Mouse (Mus musculus) kidney, embryonic 14.5 days (tissue): ENCODE results near the gene Cdkn2a. TPM values are rescaled to one million over a fixed set of nuclear protein-coding genes. Genes with fewer than 3 reads are reported as not detected.

Experiments used
- ATAC-seq: fragments of 200-750 bp; cut with Nextera tagmentation; 2 replicates; pipeline ENCODE4 v1.8.0; 2017; ENCODE audit warnings: moderate number of reproducible peaks, mild to moderate bottlenecking, moderate TSS enrichment, moderate library complexity; ENCODE audit not compliant: low FRiP score, low TSS enrichment
- H3K27ac ChIP-seq: fragments of 300-500 bp; sonication (generic); 2 replicates; pipeline ENCODE4 v1.5.1; 2014; ENCODE audit warnings: low read depth, mild to moderate bottlenecking, low read length, moderate library complexity, mixed read lengths
- H3K27me3 ChIP-seq: fragments of 300-500 bp; sonication (generic); 2 replicates; pipeline ENCODE4 v1.6.1; 2014; ENCODE audit warnings: mild to moderate bottlenecking, low read length; ENCODE audit not compliant: control insufficient read depth, insufficient read depth
- H3K36me3 ChIP-seq: fragments of 300-500 bp; sonication (generic); 2 replicates; pipeline ENCODE4 v1.6.1; 2014; ENCODE audit warnings: low read length, mixed read lengths; ENCODE audit not compliant: control insufficient read depth, insufficient read depth
- H3K4me1 ChIP-seq: fragments of 300-500 bp; sonication (generic); 2 replicates; pipeline ENCODE4 v1.6.1; 2014; ENCODE audit warnings: low read length, mixed read lengths; ENCODE audit not compliant: control insufficient read depth, insufficient read depth
- H3K4me2 ChIP-seq: fragments of 300-500 bp; sonication (generic); replicated peaks from 2 replicates; pipeline ENCODE4 v1.6.1; 2014; ENCODE audit warnings: low read depth, mild to moderate bottlenecking, low read length
- H3K4me3 ChIP-seq: fragments of 300-500 bp; sonication (generic); 2 replicates; pipeline ENCODE4 v1.5.1; 2014; ENCODE audit warnings: mild to moderate bottlenecking, low read length
- H3K9ac ChIP-seq: fragments of 300-500 bp; sonication (generic); 2 replicates; pipeline ENCODE4 v1.6.1; 2014; ENCODE audit warnings: low read depth, mild to moderate bottlenecking, low read length, moderate library complexity
- H3K9me3 ChIP-seq: fragments of 300-500 bp; sonication (generic); 2 replicates; pipeline ENCODE4 v1.6.1; 2016; ENCODE audit warnings: low read length; ENCODE audit not compliant: control insufficient read depth
- WGBS: fragments of 180-500 bp; shearing (Covaris S2); extraction: QIAGEN DNeasy Blood & Tissue Kit; methylation state at CpG from one replicate; pipeline ENCODE4 v1.1.7; 2014; 5-methylcytosine and 5-hydroxymethylcytosine counted together
- polyA plus RNA-seq: library from polyadenylated mRNA; unstranded; fragments of >200 nt; fragmentation: Nextera tagmentation; extraction: Ambion mirVana; gene quantifications from 2 replicates; pipeline ENCODE4 v1.2.1, GENCODE M21; 2014

Cdkn2a gene
- polyA plus RNA-seq: not detected in 2 replicates

DNA sequence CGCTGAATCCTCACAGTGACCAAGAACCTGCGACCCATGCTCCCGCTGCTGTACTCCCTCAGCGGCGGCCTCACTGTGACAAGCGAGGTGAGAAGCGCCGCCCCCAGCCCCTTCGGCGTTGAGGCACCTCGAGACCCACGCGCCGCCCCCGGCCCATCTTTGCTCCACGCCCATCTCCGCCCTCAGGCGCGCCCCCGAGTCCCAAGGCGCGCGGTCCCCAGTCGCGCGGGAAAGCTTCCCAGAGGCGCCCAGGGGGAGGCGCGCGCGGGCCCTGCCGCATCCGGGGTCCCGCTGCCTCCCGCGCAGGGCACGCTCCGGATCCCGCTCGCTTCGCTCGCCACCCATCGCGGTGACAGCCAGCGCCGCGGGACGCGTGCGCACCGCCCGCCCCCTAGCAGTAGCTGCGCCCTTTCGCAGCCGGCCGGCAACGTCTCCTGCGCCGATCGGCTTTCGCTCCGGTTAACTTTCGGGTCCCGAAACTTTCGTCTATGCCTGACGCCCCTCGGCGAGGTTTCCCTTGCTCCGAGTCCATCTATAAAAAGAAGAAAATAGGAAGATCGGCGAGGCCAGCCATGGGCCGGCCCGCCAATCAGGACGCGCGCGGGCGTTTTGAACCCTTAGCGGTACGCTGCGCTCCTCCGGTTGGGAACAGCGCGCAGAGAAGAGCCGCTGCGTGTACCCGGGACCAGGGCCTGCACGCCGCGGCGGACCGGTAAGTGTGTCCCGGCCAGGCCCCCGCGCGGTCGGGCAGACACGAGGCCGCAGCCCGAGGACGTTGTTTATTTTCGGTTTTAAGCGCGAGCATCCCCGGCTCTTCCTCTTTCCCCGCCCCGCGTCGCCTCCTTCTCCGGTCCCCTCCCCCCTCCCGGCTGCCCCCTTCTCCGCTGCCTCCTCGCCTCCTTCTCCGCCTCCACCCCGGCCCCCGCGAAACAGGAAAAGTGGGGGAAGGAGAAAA, at the start of gene Cdkn2a:
Gene Cdkn2a (minus strand): TSS at position 168 of the 955 bp plus-strand sequence.
- Histone ChIP-seq H3K4me1 (0 out of 2 replicates have a peak, but pooled peaks cover 6% of the 10 kb centered on the region), H3K4me3 (peak within 1 kb of the TSS; percentile 60), H3K4me2 (peak within 1 kb of the TSS; percentile 84), H3K36me3 (no peaks in the 10 kb centered on the region), H3K27ac (no peak within 1 kb of the TSS), H3K27me3 (peaks cover 92% of the 10 kb centered on the region), H3K9me3 (no peaks in the 10 kb centered on the region), H3K9ac (peak within 1 kb of the TSS; percentile 51; the same call in 1 of the 2 replicates)
- WGBS: under 1% methylated on average over 104 of the region's 117 CpGs
- peak; percentile 86 for ATAC-seq

DNA sequence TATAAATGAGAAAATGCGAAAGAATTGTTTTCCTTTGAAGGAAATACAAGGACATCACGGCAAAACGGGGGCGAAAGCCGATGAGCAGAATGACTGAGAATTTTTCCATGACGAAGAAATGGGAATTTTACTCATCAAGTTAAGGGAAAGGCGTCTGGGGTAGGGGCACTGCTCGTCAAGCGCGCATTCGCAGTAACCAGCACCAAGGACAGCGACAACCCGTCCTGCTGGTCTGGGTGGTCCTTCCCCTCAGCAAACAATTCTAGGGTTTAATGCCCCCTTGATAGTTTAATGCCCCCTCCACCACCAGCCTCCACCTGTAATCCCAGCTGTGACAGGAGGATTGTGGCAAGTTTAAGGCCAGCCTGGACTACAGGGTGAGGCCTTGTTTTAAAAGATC, 19.0 kb upstream of the Cdkn2a start:
- WGBS: 8% methylated on average over 13 of the region's 13 CpGs
- Histone ChIP-seq H3K9me3 (no peaks in the 10 kb centered on the region), H3K27me3 (peaks cover 52% of the 10 kb centered on the region), H3K4me1 (0 out of 2 replicates have a peak, but pooled peaks cover 6% of the 10 kb centered on the region), H3K27ac (no peak overlapping the region), H3K4me3 (no peak overlapping the region), H3K9ac (no peak overlapping the region), H3K4me2 (no peak overlapping the region), H3K36me3 (no peaks in the 10 kb centered on the region)
- ATAC-seq: no peak

DNA sequence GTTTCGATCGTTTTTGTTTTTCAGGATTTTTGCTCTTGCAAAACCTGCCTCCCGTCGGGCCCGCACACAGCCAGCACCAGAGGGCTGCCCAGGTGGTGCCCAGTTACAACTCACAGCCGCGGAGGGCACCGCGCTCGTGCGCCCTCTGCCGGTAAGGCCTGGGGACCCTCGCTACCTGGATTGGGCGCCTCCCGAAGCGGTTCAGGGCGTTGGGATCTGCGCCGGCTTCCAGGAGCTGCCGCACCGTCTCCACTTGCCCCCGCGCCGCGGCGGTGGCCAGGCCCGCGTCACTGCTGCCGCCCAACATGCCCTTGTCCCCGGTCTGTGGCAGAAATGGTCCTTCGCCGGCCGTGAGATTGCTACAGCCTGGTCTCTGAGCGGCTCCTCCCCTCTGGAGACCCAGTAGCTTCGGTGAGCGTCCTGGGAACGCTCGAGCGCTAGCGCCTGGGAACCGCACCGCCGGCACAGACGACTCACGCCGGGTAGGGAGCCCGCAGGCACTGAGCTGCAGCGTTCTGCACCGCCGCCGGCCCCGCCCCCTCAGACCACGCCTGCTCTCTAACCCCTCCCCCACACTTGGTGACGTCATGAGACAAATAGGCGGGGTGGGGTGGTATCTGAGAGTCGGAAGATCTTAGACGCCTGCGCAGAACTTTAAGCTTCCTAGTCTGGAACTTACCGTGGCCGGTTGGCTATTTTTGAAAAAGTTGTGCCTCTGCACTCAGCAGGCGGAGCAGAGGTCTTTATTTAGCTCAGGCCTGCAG, 16.2 kb upstream of the Cdkn2a start, which contains the start of gene Cdkn2b:
Gene Cdkn2b (minus strand): TSS at position 549 of the 764 bp plus-strand sequence.
- Histone ChIP-seq H3K9me3 (no peaks in the 10 kb centered on the region), H3K4me3 (peak within 1 kb of the TSS; percentile 48), H3K27me3 (peaks cover 80% of the 10 kb centered on the region), H3K4me1 (0 out of 2 replicates have a peak, but pooled peaks cover 6% of the 10 kb centered on the region), H3K27ac (no peak within 1 kb of the TSS), H3K4me2 (peak within 1 kb of the TSS; percentile 88), H3K9ac (peak within 1 kb of the TSS; percentile 12; the same call in 1 of the 2 replicates), H3K36me3 (no peaks in the 10 kb centered on the region)
- peak; percentile 93 for ATAC-seq
- WGBS: under 1% methylated on average over 61 of the region's 61 CpGs

DNA sequence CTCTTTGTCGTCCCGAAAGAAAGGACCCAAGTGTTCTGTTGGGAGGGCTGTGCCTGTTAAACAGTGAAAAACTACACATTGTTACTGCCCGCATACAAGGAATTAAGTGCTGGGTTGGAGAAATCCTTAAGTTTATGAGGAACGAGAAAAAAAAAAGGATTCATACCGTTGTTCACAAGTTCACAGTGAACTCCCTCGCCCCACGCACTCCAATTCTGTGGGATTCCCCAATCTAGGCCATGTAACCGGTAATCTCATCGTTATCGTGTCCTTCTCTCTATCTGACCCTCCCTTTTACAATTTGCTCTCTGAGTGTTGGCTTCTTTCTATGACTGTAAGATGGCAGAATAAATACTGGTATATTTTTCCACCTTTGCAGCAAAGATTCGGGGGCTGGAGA, 15.5 kb upstream of the Cdkn2a start:
- H3K4me3 ChIP-seq: peak overlapping the region; percentile 48
- no peak overlapping the region for H3K27ac ChIP-seq
- WGBS: 0% methylated on average over 11 of the region's 11 CpGs
- H3K4me2 ChIP-seq: peak overlapping the region; percentile 88
- peaks cover 87% of the 10 kb centered on the region for H3K27me3 ChIP-seq
- no peak for ATAC-seq
- H3K9me3 ChIP-seq: no peaks in the 10 kb centered on the region
- H3K36me3 ChIP-seq: no peaks in the 10 kb centered on the region
- H3K9ac ChIP-seq: no peak overlapping the region
- H3K4me1 ChIP-seq: 0 out of 2 replicates have a peak, but pooled peaks cover 6% of the 10 kb centered on the region

DNA sequence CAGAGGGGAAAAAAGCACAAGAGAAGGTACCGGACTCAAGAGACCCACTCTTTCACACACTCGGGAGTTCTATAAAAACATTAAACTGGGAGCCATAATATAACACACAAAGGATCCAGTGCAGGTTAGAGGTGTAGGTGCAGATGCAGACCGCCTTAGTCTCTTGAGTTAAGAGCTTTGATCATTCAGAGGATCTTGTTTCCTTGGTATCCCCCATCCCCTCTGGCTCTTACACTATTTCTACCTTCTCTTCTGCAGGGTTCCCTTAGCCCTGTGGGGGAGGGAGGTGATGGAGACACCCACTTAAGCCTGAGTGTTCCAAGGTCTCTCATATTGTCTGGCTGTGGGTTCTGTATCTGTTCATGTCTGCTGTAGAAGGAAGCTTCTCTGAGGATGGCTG, 13.5 kb upstream of the Cdkn2a start:
- 1% methylated on average over 3 of the region's 3 CpGs for WGBS
- no peaks in the 10 kb centered on the region for H3K9me3 ChIP-seq
- ATAC-seq: no peak
- no peak overlapping the region for H3K9ac ChIP-seq
- H3K4me3 ChIP-seq: no peak overlapping the region
- H3K36me3 ChIP-seq: no peaks in the 10 kb centered on the region
- no peak overlapping the region for H3K4me2 ChIP-seq
- 0 out of 2 replicates have a peak, but pooled peaks cover 6% of the 10 kb centered on the region for H3K4me1 ChIP-seq
- H3K27ac ChIP-seq: no peak overlapping the region
- H3K27me3 ChIP-seq: peaks cover 96% of the 10 kb centered on the region

DNA sequence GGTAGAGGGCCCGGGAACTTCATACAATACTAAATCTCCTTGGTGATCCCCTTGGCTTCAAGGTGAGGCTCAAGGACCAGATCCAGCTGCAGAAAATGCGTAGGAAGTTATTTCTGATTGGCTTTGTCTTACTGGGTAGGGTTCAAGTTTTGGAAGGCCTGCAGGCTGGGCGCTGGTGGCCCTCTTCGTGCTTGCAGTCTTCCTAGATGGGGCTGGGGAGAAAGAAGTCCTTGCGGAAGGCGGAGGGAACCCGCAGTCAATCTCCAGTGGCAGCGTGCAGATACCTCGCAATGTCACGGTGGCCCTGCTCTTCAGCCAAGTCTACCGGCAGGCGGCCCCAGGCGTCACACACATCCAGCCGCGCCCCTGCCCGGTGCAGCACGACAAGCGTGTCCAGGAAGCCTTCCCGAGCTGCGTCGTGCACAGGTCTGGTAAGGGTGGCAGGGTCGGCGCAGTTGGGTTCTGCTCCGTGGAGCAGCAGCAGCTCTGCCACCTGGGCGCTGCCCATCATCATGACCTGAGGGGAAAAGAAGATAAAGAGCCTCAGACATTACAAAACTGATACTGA, 12.4 kb upstream of the Cdkn2a start:
- H3K27me3 ChIP-seq: peaks cover 96% of the 10 kb centered on the region
- H3K4me1 ChIP-seq: 0 out of 2 replicates have a peak, but pooled peaks cover 6% of the 10 kb centered on the region
- H3K4me3 ChIP-seq: no peak overlapping the region
- H3K9me3 ChIP-seq: no peaks in the 10 kb centered on the region
- ATAC-seq: no peak
- H3K4me2 ChIP-seq: no peak overlapping the region
- no peaks in the 10 kb centered on the region for H3K36me3 ChIP-seq
- 0% methylated on average over 24 of the region's 25 CpGs for WGBS
- no peak overlapping the region for H3K9ac ChIP-seq
- no peak overlapping the region for H3K27ac ChIP-seq

DNA sequence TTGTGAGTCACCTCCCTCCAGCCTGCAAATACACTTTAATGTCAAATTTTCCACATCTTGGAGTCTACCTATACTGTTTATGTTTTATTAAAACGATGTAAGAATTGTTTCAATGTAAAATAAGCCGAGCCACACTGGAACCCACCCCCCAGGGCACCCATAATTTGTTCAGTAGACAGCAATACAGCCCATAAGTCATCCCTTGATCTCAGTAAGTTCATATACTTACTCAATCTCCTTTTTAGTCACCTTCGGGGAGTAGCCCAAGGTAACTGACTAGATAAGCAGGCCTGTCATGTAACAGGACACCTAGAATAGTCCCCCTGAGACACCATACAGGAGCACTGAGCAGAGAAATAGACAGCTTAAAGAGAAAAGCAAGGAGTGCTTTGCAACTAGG, 11.2 kb upstream of the Cdkn2a start:
- Histone ChIP-seq H3K4me3 (no peak overlapping the region), H3K9ac (no peak overlapping the region), H3K4me1 (0 out of 2 replicates have a peak, but pooled peaks cover 3% of the 10 kb centered on the region), H3K9me3 (no peaks in the 10 kb centered on the region), H3K27ac (no peak overlapping the region), H3K27me3 (peaks cover 95% of the 10 kb centered on the region), H3K36me3 (no peaks in the 10 kb centered on the region), H3K4me2 (no peak overlapping the region)
- WGBS: 5% methylated on average over 3 of the region's 3 CpGs
- ATAC-seq: no peak

DNA sequence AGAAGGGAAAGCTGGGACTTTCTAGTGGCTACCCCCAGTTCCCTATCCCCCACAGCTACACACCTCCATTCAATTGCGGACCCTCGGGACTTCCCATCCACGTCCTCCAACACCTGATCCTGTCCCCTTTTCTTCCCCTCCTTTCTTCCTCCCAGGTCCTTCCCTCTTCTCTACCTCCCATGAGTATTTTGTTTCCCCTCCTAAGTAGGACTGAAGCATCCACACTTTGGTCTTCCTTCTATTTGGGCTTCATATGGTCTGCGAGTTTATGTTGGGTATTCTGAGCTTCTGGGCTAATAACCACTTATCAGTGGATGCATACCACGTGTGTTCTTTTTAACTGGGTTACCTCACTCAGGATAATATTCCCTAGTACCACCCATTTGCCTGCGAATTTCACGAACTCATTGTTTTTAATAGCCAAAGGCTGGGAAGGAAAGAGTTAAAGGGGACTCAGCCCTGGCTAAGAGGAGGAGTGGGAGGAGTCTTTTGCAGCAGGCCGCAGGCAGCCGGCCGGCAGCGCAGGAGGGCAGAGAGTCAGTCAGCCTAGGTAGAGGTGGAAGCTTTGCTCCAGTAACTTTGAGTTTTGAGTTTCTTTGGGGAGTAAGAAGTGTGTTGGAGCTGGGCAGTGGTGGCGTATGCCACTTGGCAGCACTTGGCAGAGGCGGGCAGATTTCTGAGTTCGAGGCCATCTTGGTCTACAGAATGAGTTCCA, 9.0 kb upstream of the Cdkn2a start:
- Histone ChIP-seq H3K4me2 (no peak overlapping the region), H3K27ac (no peak overlapping the region), H3K36me3 (no peaks in the 10 kb centered on the region), H3K4me1 (no peaks in the 10 kb centered on the region), H3K9me3 (no peaks in the 10 kb centered on the region), H3K27me3 (peaks cover 94% of the 10 kb centered on the region), H3K9ac (no peak overlapping the region), H3K4me3 (no peak overlapping the region)
- 3% methylated on average over 14 of the region's 14 CpGs for WGBS
- ATAC-seq: peak; percentile 76; the same call in 1 of the 2 replicates
